Mouse (Mus musculus) forebrain, embryonic 14.5 days (tissue): ENCODE measurements at regions not wholly inside any gene's neighbourhood (a gene's known extent, or its start where the extent isn't known, plus 50 kb on each side); places are given as distances from the start of the nearest gene placed in this dataset.

Experiments
- ATAC-seq: fragments of 200-750 bp; cut with Nextera tagmentation; 2 replicates; pipeline ENCODE4 v1.8.0; 2017; ENCODE audit warnings: mild to moderate bottlenecking, moderate library complexity
- DNase-seq: peaks from one replicate; pipeline ENCODE4 v3.0.0-alpha.2; 2015; ENCODE audit warnings: low spot score
- H3K27ac ChIP-seq: fragments of 300-500 bp; sonication (generic); 2 replicates; pipeline ENCODE4 v1.5.1; 2014; ENCODE audit warnings: low read depth, mild to moderate bottlenecking, control low read depth, low read length, moderate library complexity
- H3K27me3 ChIP-seq: fragments of 300-500 bp; sonication (generic); replicated peaks from 2 replicates; pipeline ENCODE4 v1.6.1; 2014; ENCODE audit warnings: low read length, control low read depth, mixed read lengths; ENCODE audit not compliant: control insufficient read depth, insufficient read depth
- H3K36me3 ChIP-seq: fragments of 300-500 bp; sonication (generic); 2 replicates; pipeline ENCODE4 v1.6.1; 2014; ENCODE audit warnings: low read length, control low read depth; ENCODE audit not compliant: control insufficient read depth, insufficient read depth
- H3K4me1 ChIP-seq: fragments of 300-500 bp; sonication (generic); 2 replicates; pipeline ENCODE4 v1.6.1; 2014; ENCODE audit warnings: antibody characterized with exemption, low read length, control low read depth; ENCODE audit not compliant: control insufficient read depth, insufficient read depth
- H3K4me2 ChIP-seq: fragments of 300-500 bp; sonication (generic); 2 replicates; pipeline ENCODE4 v1.6.1; 2014; ENCODE audit warnings: mild to moderate bottlenecking, control low read depth, low read length
- H3K4me3 ChIP-seq: fragments of 300-500 bp; sonication (generic); 2 replicates; pipeline ENCODE4 v1.5.1; 2014; ENCODE audit warnings: low read depth, low read length, control low read depth
- H3K9ac ChIP-seq: fragments of 300-500 bp; sonication (generic); 2 replicates; pipeline ENCODE4 v1.6.1; 2014; ENCODE audit warnings: mild to moderate bottlenecking, low read length, control low read depth, moderate library complexity
- H3K9me3 ChIP-seq: fragments of 300-500 bp; sonication (generic); replicated peaks from 2 replicates; pipeline ENCODE4 v1.6.1; 2016; ENCODE audit warnings: low read length, control low read depth, mixed read lengths; ENCODE audit not compliant: control insufficient read depth
- WGBS: fragments of 180-500 bp; shearing (Covaris S2); extraction: QIAGEN DNeasy Blood & Tissue Kit; methylation state at CpG from one replicate; pipeline ENCODE4 v1.1.7; 2014; 5-methylcytosine and 5-hydroxymethylcytosine counted together

GRCm38 (mm10) chr13:107888231-107888555 lies 156.1 kb upstream of the Smim15 start:
- Histone ChIP-seq H3K9ac (peak overlapping the region; percentile 97), H3K27me3 (no peaks in the 10 kb centered on the region), H3K4me3 (peak overlapping the region; percentile 90), H3K4me1 (peaks cover 32% of the 10 kb centered on the region), H3K36me3 (no peaks in the 10 kb centered on the region), H3K9me3 (no peaks in the 10 kb centered on the region), H3K4me2 (peak overlapping the region; percentile 68), H3K27ac (peak overlapping the region; percentile 99)
- DNase-seq (peak; percentile 64), ATAC-seq (no peak)
- 0% methylated on average over 9 of the region's 9 CpGs for WGBS

GRCm38 (mm10) chr13:107887366-107888230 lies 156.6 kb upstream of the Smim15 start:
- ATAC-seq (no peak), DNase-seq (no peak)
- H3K4me1 ChIP-seq: peaks cover 32% of the 10 kb centered on the region
- no peaks in the 10 kb centered on the region for H3K27me3 ChIP-seq
- H3K4me2 ChIP-seq: peak overlapping the region; percentile 68
- H3K36me3 ChIP-seq: no peaks in the 10 kb centered on the region
- peak overlapping the region; percentile 90 for H3K4me3 ChIP-seq
- peak overlapping the region; percentile 97 for H3K9ac ChIP-seq
- H3K27ac ChIP-seq: peak overlapping the region; percentile 99; the same call in 1 of the 2 replicates
- under 1% methylated on average over 16 of the region's 16 CpGs for WGBS
- no peaks in the 10 kb centered on the region for H3K9me3 ChIP-seq

GRCm38 (mm10) chr13:107884836-107885235 lies 159.4 kb upstream of the Smim15 start:
- no peak overlapping the region for H3K9ac ChIP-seq

GRCm38 (mm10) chr13:107882337-107882736 lies 161.9 kb upstream of the Smim15 start:
- H3K4me2 ChIP-seq: no peak overlapping the region
- WGBS: 86% methylated on average over 5 of the region's 5 CpGs

More at GRCm38 (mm10) chr13:107884836-107885235, 159.4 kb upstream of the Smim15 start:
- Histone ChIP-seq H3K27me3 (no peaks in the 10 kb centered on the region), H3K36me3 (no peaks in the 10 kb centered on the region), H3K27ac (no peak overlapping the region), H3K4me1 (peaks cover 27% of the 10 kb centered on the region), H3K4me2 (no peak overlapping the region), H3K9me3 (no peaks in the 10 kb centered on the region; the same call in 1 of the 2 replicates), H3K4me3 (no peak overlapping the region)
- ATAC-seq (no peak), DNase-seq (no peak)
- 81% methylated on average over 3 of the region's 3 CpGs for WGBS

GRCm38 (mm10) chr13:107880551-107880950 lies 163.7 kb upstream of the Smim15 start:
- 98% methylated on average over 2 of the region's 2 CpGs for WGBS
- Histone ChIP-seq H3K27me3 (no peaks in the 10 kb centered on the region), H3K9me3 (no peaks in the 10 kb centered on the region; the same call in 1 of the 2 replicates), H3K4me3 (no peak overlapping the region), H3K4me1 (peaks cover 22% of the 10 kb centered on the region), H3K27ac (no peak overlapping the region), H3K36me3 (no peaks in the 10 kb centered on the region), H3K4me2 (no peak overlapping the region), H3K9ac (no peak overlapping the region)
- DNase-seq (no peak), ATAC-seq (no peak)

More at GRCm38 (mm10) chr13:107882337-107882736, 161.9 kb upstream of the Smim15 start:
- H3K9ac ChIP-seq: no peak overlapping the region
- H3K4me1 ChIP-seq: peaks cover 31% of the 10 kb centered on the region
- H3K4me3 ChIP-seq: no peak overlapping the region
- no peaks in the 10 kb centered on the region for H3K27me3 ChIP-seq
- no peaks in the 10 kb centered on the region for H3K36me3 ChIP-seq
- DNase-seq (no peak), ATAC-seq (no peak)
- H3K9me3 ChIP-seq: no peaks in the 10 kb centered on the region; the same call in 1 of the 2 replicates
- no peak overlapping the region for H3K27ac ChIP-seq

- ATAC-seq (peak; percentile 47; the same call in 1 of the 2 replicates), DNase-seq (peak; percentile 65)
- H3K36me3 ChIP-seq: no peaks in the 10 kb centered on the region
- H3K4me1 ChIP-seq: peaks cover 19% of the 10 kb centered on the region
- no peak overlapping the region for H3K27ac ChIP-seq
- no peak overlapping the region for H3K9ac ChIP-seq
- H3K27me3 ChIP-seq: no peaks in the 10 kb centered on the region
- no peaks in the 10 kb centered on the region; the same call in 1 of the 2 replicates for H3K9me3 ChIP-seq
- WGBS: 63% methylated on average over 7 of the region's 8 CpGs
- no peak overlapping the region for H3K4me2 ChIP-seq
- H3K4me3 ChIP-seq: no peak overlapping the region
Observed at GRCm38 (mm10) chr13:107879535-107879934, 164.7 kb upstream of the Smim15 start.

GRCm38 (mm10) chr13:107878980-107879379 lies 165.3 kb upstream of the Smim15 start:
- no peak for ATAC-seq
- Histone ChIP-seq H3K9me3 (no peaks in the 10 kb centered on the region; the same call in 1 of the 2 replicates), H3K4me3 (no peak overlapping the region), H3K9ac (no peak overlapping the region), H3K27me3 (no peaks in the 10 kb centered on the region), H3K4me1 (peaks cover 13% of the 10 kb centered on the region), H3K27ac (no peak overlapping the region), H3K4me2 (no peak overlapping the region), H3K36me3 (no peaks in the 10 kb centered on the region)
- DNase-seq: no peak
- WGBS: 94% methylated on average over 3 of the region's 3 CpGs

- no peaks in the 10 kb centered on the region for H3K9me3 ChIP-seq
- 66% methylated on average over 2 of the region's 2 CpGs for WGBS
- H3K4me3 ChIP-seq: no peak overlapping the region
- no peaks in the 10 kb centered on the region for H3K27me3 ChIP-seq
- H3K4me2 ChIP-seq: no peak overlapping the region
- DNase-seq (no peak), ATAC-seq (0 out of 2 replicates have a peak, but pooled peaks have one; percentile 13)
- no peak overlapping the region for H3K27ac ChIP-seq
- no peak overlapping the region for H3K9ac ChIP-seq
- no peaks in the 10 kb centered on the region for H3K36me3 ChIP-seq
- H3K4me1 ChIP-seq: peaks cover 8% of the 10 kb centered on the region
Observed at GRCm38 (mm10) chr13:107873244-107873667, 171.0 kb upstream of the Smim15 start.

GRCm38 (mm10) chr13:107872574-107872973 lies 171.7 kb upstream of the Smim15 start:
- H3K27ac ChIP-seq: no peak overlapping the region
- peaks cover 8% of the 10 kb centered on the region for H3K4me1 ChIP-seq
- H3K4me2 ChIP-seq: no peak overlapping the region
- DNase-seq (no peak), ATAC-seq (no peak)
- no peaks in the 10 kb centered on the region for H3K9me3 ChIP-seq
- 77% methylated on average over 8 of the region's 8 CpGs for WGBS
- no peak overlapping the region for H3K9ac ChIP-seq
- H3K4me3 ChIP-seq: no peak overlapping the region
- no peaks in the 10 kb centered on the region for H3K27me3 ChIP-seq
- no peaks in the 10 kb centered on the region for H3K36me3 ChIP-seq
